Mouse (Mus musculus): ENCODE measurements around the gene G6pc3.
"Not testable (repeated sequence)": the region's sequence is repeated elsewhere in the genome, so short reads cannot be mapped to it uniquely, and the experiment has no call there.

The G6pc3 gene

GRCm38 (mm10) chr11:102189461-102190436 lies at the start of gene G6pc3:
TSS of gene G6pc3 (plus strand) at chr11:102189620.
- peak; percentile 81 to 87 for DNase-seq (ENCODE audit: low spot score in 2 of 2)

GRCm38 (mm10) chr11:102140508-102140907 lies 48.9 kb upstream of the G6pc3 start:
- peak in 1 of 2 experiments; percentile 62 for DNase-seq (ENCODE audit: low spot score in 2 of 2)

- no peak for DNase-seq (ENCODE audit: low spot score in 2 of 2)
Observed at GRCm38 (mm10) chr11:102142355-102142754, 47.1 kb upstream of the G6pc3 start.

DNA sequence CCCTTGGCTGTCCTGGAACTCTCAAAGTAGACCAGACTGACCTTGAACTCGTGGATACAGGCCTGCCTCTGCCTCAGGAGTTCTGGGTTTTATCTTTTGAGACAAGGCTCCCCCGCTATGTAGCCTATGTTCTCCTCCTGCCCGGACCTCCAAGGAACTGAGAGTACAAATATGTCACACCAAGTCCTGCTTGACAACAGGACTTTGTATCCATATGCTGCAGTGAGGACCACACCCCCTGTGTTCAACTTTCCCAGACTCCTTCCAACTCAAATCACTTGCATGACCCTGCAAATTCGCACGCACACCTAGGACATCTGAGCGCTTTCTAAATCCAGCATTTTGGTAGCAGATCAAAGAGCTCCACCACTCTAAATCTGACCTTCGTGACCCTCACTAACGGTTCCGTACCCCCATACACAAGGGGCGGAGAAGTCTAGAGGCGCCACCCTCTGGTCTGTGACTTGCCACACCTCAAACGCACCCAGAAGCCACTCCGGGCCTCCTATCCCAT lies 44.4 kb upstream of the G6pc3 start:
- DNase-seq (ENCODE audit: low spot score in 2 of 2) = no peak

- no peak for DNase-seq (ENCODE audit: low spot score in 2 of 2)
Observed at GRCm38 (mm10) chr11:102145471-102146001, 43.9 kb upstream of the G6pc3 start, which contains the start of gene Nags. TSS of gene Nags (plus strand) at chr11:102145513.

GRCm38 (mm10) chr11:102146005-102146404 lies 43.4 kb upstream of the G6pc3 start:
- no peak for DNase-seq (ENCODE audit: low spot score in 2 of 2)

DNA sequence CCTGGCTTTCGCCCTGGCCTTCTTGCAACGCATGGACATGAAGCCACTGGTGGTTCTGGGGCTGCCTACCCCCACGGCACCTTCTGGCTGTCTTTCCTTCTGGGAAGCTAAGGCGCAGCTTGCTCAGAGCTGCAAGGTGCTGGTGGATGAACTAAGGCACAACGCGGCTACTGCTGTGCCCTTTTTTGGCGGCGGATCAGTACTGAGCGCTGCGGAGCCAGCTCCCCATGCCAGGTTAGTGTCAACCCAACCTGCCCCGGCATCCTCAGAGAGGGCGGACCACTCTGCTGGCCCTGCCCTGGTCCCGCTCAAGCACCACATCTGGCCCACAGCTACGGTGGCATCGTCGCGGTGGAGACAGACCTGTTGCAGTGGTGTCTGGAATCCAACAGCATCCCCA lies 42.9 kb upstream of the G6pc3 start:
- no peak for DNase-seq (ENCODE audit: low spot score in 2 of 2)

- DNase-seq (ENCODE audit: low spot score in 2 of 2) = no peak
Observed at GRCm38 (mm10) chr11:102147213-102147989, 42.0 kb upstream of the G6pc3 start.

- DNase-seq (ENCODE audit: low spot score in 2 of 2) = peak; percentile 77 to 88
Observed at GRCm38 (mm10) chr11:102156039-102156785, 33.2 kb upstream of the G6pc3 start, which contains the start of gene Tmem101. TSS of gene Tmem101 (minus strand) at chr11:102156404.

GRCm38 (mm10) chr11:102156786-102157089 lies 32.7 kb upstream of the G6pc3 start:
- DNase-seq (ENCODE audit: low spot score in 2 of 2) = no peak

DNA sequence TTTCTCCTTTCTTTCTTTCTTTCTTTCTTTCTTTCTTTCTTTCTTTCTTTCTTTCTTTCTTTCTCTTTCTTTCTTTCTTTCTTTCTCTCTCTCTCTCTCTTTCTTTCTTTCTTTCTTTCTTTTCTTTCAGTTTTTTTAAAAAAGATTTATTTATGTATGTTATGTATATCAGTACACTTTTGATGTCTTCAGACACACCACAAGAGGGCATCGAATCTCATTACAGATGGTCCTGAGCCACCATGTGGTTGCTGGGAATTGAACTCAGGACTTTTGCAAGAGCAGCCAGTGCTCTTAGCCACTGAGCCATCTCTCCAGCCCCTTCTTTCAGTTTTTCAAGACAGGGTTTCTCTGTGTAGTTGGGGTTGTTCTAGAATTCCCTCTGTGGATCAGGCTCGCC lies 31.4 kb upstream of the G6pc3 start:
- not testable (repeated sequence) for DNase-seq (ENCODE audit: low spot score in 2 of 2)

GRCm38 (mm10) chr11:102159781-102160180 lies 29.6 kb upstream of the G6pc3 start:
- DNase-seq (ENCODE audit: low spot score in 2 of 2) = no peak

GRCm38 (mm10) chr11:102165971-102166722 lies 23.3 kb upstream of the G6pc3 start:
- DNase-seq (ENCODE audit: low spot score in 2 of 2) = no peak

- no peak for DNase-seq (ENCODE audit: low spot score in 2 of 2)
Observed at GRCm38 (mm10) chr11:102167539-102167938, 21.9 kb upstream of the G6pc3 start.

GRCm38 (mm10) chr11:102168689-102169088 lies 20.7 kb upstream of the G6pc3 start:
- no peak for DNase-seq (ENCODE audit: low spot score in 2 of 2)

DNA sequence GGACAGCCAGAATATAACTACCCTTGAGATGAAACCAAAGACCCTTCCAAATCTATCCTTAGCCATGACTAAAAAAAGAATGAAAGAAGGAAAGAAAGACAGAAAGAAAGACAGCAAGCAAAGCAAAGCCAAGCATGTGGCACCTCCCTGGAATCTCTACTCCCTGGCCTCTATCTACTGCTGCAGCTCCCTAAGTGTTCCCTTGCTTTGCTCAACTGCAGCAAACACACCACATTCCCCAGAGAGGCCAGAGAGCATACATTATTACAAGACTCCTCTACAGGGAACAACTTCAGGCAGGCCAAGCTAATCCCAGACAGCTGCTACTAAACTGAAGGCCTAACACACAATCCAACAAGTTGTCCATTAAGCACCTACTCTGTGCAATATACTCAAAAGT lies 9.6 kb upstream of the G6pc3 start:
- no peak for DNase-seq (ENCODE audit: low spot score in 2 of 2)

- no peak for DNase-seq (ENCODE audit: low spot score in 2 of 2)
Observed at GRCm38 (mm10) chr11:102184253-102184645, 5.2 kb upstream of the G6pc3 start.

DNA sequence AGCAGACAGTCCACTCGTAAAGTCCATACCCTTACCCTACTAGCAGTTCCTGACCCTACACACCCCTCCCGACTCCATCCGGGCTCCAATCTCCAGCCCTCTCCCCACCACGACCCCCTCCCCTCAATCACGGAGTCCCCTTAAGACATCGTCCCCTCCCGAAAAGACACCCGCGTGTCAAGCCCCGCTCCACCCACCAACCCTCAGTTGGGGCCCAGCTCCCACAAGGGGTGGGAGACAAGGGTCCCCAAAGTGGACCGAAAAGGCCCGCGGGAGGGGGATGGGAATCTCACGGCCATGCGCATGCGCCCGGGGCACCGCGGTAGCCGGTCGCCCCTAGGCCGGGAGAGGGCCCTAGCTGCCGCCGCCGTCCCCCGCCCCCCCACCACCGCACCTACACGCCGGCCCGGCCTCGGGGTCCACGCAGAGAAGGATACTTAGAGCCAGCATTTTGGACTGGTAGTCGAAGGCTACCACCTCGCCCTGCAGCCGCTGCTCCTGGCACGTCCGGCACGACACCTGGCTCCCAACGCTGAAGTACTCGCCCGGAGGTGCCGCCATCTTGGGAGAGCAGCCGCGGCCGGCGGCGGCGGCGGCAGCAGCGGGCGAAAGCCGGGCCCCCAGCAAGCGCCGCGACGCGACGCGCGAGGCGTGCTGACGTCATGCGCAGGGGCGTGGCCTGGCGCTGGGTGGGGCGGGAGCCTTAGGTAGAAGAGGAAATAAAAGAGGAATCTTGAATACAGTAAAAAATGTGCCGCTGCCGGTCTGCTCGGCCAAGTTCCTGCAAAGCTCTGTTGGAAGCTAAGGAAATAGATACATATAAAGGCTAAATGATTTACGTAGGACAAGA lies 4.5 kb upstream of the G6pc3 start, which contains the start of gene Lsm12:
TSS of gene Lsm12 (minus strand) at position 651 of the 850 bp plus-strand sequence.
- peak; percentile 91 to 96 for DNase-seq (ENCODE audit: low spot score in 2 of 2)

DNA sequence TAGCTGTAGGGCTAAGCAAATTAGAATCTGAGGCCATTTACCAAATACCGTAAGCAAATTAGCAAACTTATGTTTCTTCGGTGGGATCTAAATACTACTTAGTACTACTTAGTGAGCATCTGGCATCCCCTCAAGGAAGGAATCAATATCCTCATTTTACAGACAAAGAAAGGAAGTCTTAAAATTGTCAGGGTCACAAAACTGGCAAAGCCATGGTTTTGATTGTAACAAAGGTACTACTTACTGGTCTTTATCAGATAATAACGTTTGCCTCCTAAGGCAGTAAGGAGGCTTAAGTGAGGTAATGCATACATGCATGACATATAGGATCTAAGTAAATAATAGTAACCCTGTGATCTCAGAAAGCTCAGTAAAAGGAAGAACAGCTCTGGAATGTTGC lies 3.7 kb upstream of the G6pc3 start:
- no peak for DNase-seq (ENCODE audit: low spot score in 2 of 2)

- no peak for DNase-seq (ENCODE audit: low spot score in 2 of 2)
Observed at GRCm38 (mm10) chr11:102186235-102186634, 3.2 kb upstream of the G6pc3 start.
